Mouse (Mus musculus) Patski (cell line): Measurements from ENCODE around the gene Apobec3. TPM values are rescaled to one million over a fixed set of nuclear protein-coding genes. Genes with fewer than 3 reads are reported as not detected.

ENCODE experiments used
- ATAC-seq: fragments of 100-300 bp; one replicate; pipeline ENCODE4 v1.8.0; 2021
- CTCF ChIA-PET: fragments of 350-600 bp; sonication (Branson Sonifier 250); formaldehyde crosslinking; loops from one replicate; lab custom pipeline; 2022; ENCODE audit warnings: inconsistent platforms; lab: Charles Lee
- POLR2A ChIA-PET: fragments of 350-600 bp; sonication (Branson Sonifier 250); formaldehyde crosslinking; loops from one replicate; lab custom pipeline; 2022; ENCODE audit warnings: antibody characterized with exemption, inconsistent platforms; lab: Charles Lee
- DNase-seq: peaks from one replicate; pipeline ENCODE4 v3.0.0-alpha.2; 2011; ENCODE audit warnings: low read depth, low spot score
- H3K27me3 ChIP-seq: fragments of 371-371 bp; one replicate; pipeline ENCODE4 v1.5.1; 2021
- CTCF ChIP-seq: fragments of 100-300 bp; IDR thresholded peaks from one replicate; pipeline ENCODE4 v1.5.1; 2021
- in situ Hi-C: fragments of 300-500 bp; cut with MboI; formaldehyde crosslinking; loops from 3 replicates; pipeline ENCODE4 v1.11.1; 2018; ENCODE audit warnings: low pct_unique_long_range_greater_than_20kb, mixed read lengths
- polyA plus RNA-seq: library from polyadenylated mRNA; unstranded; gene quantifications from one replicate; pipeline ENCODE4 v1.2.3, GENCODE M21; 2021

Gene Apobec3
- polyA plus RNA-seq, 1 experiment from 2014 or later = 10.5 TPM

DNA sequence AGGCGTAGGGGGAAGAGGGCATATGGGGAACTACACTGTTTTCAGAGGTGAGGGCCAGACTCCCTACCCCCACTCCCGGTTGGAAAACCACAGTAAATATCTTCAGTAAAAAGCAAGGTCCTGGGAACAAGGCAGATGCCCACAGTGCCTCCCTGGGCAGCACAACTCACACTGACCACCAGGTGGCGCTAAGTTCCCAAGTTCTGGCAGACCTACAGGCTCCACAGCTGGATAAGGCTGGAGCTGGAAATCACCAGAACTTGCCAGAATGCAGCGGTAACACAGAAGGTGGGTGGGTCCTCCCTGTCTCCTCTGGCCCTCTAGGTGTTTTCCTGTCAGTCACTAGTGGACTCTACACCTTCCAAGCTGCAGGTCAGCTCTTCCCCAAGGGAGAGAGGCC, 54.6 kb downstream of the Apobec3 start:
- ATAC-seq (peak; percentile 48), DNase-seq (peak; percentile 56)
- no peaks in the 10 kb centered on the region for H3K27me3 ChIP-seq
- in situ Hi-C loops = loop anchor here (5.0 kb wide), 3 partner anchors 66 to 276 kb away; partner anchors contain the start of gene Pdgfb
- no peak for TF ChIP-seq CTCF
- ChIA-PET POLR2A (interaction anchor here (0.7 kb wide), 1 partner anchor 129 kb away, joined by 3 read pairs; no protein-coding TSS in a partner anchor), CTCF (interaction anchor here (0.8 to 15.7 kb wide), 10 partner anchors 9 to 143 kb away, joined by 3 to 226 read pairs (median 4); no protein-coding TSS in a partner anchor)

DNA sequence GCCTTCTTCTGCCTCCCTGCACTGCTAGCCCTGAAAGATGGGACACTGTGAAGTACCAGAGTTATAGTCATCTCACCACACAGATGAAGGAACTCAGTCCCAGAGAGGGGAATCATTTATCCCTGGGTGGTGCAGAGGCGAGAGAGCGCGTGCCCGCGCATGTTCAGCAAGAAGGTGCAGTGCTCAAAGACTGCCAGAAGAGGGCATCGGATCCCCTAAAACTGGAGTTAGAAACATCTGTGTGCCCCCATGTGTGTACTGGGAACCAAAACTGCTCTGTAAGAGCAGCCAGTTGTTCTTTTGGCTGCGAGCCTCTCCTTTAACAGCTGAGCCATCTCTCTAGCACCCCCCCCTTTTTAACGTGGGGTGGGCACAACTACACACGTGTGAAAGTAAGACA, 55.3 kb downstream of the Apobec3 start:
- no peak for DNase-seq
- CTCF ChIA-PET = interaction anchor here (0.8 to 15.7 kb wide), 8 partner anchors 10 to 137 kb away, joined by 3 to 226 read pairs (median 4); no protein-coding TSS in a partner anchor
- POLR2A ChIA-PET = no interaction called here
- in situ Hi-C loops = loop anchor here (5.0 kb wide), 3 partner anchors 66 to 276 kb away; partner anchors contain the start of gene Pdgfb
- ATAC-seq = no peak
- H3K27me3 ChIP-seq = no peaks in the 10 kb centered on the region
- no peak for TF ChIP-seq CTCF

DNA sequence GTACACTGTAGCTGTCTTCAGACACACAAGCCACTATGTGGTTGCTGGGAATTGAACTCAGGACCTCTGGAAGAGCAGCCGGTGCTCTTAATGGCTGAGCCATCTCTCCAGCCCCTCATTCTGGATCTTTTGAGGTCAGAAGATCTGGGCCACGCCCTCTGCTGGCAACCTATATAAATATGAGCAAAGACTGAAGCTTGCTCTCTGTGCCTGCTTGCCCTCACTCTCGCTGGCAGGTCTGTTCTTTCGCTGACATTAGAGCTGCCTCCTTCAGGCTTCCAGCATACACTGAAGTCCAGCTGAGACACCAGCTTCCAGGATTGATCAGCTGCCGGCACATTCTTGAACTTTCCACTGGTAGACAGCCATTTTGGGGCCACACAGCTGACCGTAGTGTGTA, 56.2 kb downstream of the Apobec3 start:
- TF ChIP-seq CTCF = no peak
- POLR2A ChIA-PET = interaction anchor here (0.9 to 1.1 kb wide), 2 partner anchors 130 to 134 kb away, joined by 5 to 8 read pairs; no protein-coding TSS in a partner anchor
- DNase-seq (no peak), ATAC-seq (no peak)
- H3K27me3 ChIP-seq = no peaks in the 10 kb centered on the region
- CTCF ChIA-PET = interaction anchor here (0.8 to 15.7 kb wide), 5 partner anchors 67 to 136 kb away, joined by 3 to 226 read pairs (median 5); partner anchors contain the start of gene Pdgfb
- in situ Hi-C loops = loop anchor here (5.0 kb wide), 3 partner anchors 65 to 275 kb away; partner anchors contain the start of gene Pdgfb

DNA sequence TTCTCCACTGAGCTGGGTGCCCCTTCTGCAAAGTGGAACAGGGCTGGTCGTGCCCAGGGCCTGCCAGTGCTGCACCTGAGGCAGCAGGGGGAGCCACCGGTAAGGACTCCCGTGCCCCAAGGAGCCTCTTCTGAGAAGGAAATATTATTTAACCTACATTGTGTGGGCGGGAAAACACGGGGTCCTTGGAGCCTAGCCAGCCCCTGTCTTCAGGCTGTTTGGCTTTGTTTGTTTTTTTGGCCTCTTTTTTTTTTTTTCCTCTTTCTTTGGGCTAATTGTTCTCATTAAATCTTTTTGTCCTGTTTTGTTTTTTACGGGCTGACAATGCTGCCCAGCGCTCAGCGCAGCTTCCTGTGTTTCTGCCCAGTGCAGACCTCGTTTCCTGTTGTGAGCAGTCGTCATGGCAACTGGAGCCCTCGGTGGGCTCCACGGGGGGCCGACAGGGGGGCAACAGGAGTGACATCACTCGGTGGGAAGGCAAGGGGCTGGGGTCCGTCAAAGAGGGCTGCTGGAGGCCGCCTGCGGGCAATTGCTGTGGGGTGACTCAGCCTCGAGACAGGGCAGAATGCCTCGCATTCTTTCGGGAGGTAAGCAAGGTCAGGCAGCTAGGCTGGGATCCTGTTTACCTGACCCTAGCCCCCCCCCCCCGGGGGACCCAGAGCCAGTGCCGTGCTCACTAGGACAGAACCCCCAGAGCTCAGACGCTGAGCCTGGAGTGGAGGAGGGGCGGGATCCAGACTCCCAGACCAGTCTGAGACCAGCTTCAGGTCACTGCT, 59.0 kb downstream of the Apobec3 start:
- no peak for TF ChIP-seq CTCF
- in situ Hi-C loops = loop anchor here (5.0 kb wide), 1 partner anchor 42 kb away; no protein-coding TSS in a partner anchor
- DNase-seq = peak; percentile 81
- ChIA-PET CTCF (interaction anchor here (1.1 to 15.7 kb wide), 8 partner anchors 10 to 126 kb away, joined by 3 to 226 read pairs (median 6); no protein-coding TSS in a partner anchor), POLR2A (interaction anchor here (0.6 to 5.0 kb wide), 11 partner anchors 32 to 715 kb away, joined by 3 to 71 read pairs (median 5); partner anchors contain the start of gene Pdgfb)
- peak; percentile 61 for ATAC-seq
- no peaks in the 10 kb centered on the region for H3K27me3 ChIP-seq

DNA sequence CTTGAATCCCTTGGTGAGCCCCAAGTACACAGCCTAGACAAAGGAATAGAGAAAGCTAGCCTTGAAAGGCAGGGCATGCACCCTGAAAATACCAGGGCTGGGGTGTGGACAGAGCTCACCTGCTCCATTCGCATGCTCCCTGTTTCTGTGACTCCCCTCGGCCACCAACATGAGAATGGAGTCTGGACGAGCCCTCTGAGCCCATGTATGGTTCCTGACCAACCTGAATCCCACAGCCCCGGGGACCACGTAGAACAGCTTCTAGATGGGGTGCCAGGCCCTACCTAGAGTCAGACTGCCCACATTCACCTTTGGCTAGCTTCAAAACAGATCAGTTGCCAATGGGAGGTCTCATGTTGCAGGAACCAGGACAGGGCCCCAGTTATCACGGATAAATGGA, 59.8 kb downstream of the Apobec3 start:
- no peak for DNase-seq
- ChIA-PET CTCF (interaction anchor here (0.8 to 15.7 kb wide), 7 partner anchors 10 to 126 kb away, joined by 3 to 226 read pairs (median 7); no protein-coding TSS in a partner anchor), POLR2A (interaction anchor here (0.6 to 5.0 kb wide), 11 partner anchors 49 to 130 kb away, joined by 3 to 71 read pairs (median 5); partner anchors contain the start of gene Pdgfb)
- no peak for ATAC-seq
- in situ Hi-C loops = loop anchor here (5.0 kb wide), 1 partner anchor 41 kb away; no protein-coding TSS in a partner anchor
- H3K27me3 ChIP-seq = no peaks in the 10 kb centered on the region
- TF ChIP-seq CTCF = no peak

DNA sequence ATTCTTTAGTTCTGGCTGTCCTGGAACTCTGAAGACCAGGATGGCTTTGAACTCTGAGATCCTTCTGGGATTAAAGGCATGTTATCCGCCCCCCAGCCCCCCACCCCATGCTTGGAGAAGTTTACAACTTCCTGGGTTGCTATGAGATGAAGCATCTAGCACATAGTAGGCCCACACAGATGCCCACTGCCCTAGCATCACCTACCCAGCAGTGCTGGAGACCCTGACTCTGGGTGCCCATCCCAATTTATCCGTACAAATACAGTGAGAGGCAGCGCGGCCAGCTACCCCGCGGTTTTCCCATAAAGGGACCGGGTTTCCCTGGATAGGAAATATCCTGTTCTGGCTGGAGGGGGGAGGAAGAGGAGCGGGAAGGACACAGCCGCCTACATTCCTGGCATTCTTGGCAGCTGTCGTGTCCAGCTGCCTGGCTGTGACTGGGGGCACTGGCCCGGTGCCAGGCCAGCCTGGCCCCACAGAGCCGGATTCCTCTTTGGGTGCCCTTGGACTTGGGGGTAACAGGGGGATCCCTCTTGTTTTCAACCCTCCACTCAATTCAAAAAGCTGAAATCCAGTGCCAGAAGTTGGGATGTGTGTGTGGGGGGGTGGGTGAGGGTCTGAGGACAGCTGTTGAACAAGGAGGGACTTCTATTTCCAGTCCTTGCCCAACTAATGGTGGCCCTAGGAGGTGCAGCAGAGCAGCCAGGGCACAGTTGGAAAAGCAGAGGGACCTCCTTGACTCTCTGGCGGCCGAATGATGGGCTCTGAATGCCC, 60.5 kb downstream of the Apobec3 start:
- CTCF ChIA-PET = interaction anchor here (0.8 to 15.7 kb wide), 6 partner anchors 40 to 125 kb away, joined by 3 to 226 read pairs (median 6); no protein-coding TSS in a partner anchor
- peak; percentile 43 for DNase-seq
- POLR2A ChIA-PET = interaction anchor here (0.7 to 5.0 kb wide), 9 partner anchors 48 to 129 kb away, joined by 3 to 71 read pairs (median 5); partner anchors contain the start of gene Pdgfb
- H3K27me3 ChIP-seq = no peaks in the 10 kb centered on the region
- in situ Hi-C loops = loop anchor here (5.0 kb wide), 1 partner anchor 40 kb away; no protein-coding TSS in a partner anchor
- TF ChIP-seq CTCF = no peak
- ATAC-seq = peak; percentile 19

DNA sequence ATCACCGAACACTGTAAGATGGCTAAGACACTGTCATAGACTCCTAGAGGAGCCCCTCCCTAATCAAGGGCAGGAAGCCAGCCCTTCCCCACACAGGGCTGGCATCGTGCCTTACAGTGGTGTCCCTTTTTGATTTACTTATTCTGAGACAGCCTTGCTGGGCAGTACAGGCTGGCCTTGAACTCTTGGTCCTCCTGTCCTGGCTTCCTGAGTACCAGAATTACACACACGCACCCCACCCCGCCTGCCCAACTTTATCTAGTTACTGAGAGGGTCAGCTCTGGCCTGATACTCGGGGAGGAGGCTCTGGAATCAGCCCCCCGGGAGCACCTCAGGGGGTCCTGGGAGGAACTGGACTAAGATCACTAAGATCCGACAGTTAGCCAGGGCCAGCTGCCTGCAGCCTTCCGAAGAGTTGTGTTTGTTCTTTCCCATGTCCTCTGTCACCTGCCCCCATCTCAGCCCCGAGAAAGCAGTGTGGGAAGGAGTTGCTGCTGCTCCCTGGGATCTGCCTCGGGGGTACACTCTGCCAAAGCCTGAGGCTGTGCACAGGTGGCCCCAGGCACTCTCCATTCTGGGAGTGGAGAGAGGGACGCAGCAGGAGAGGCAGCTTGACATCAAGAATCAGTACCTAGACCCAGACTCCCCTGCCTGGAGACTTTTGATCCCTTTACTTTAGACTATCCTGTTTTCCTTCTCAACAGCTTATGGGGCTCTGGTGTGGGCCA, 61.2 kb downstream of the Apobec3 start:
- ATAC-seq (no peak), DNase-seq (peak; percentile 35)
- in situ Hi-C loops = loop anchor here (5.0 kb wide), 1 partner anchor 40 kb away; no protein-coding TSS in a partner anchor
- TF ChIP-seq CTCF = no peak
- POLR2A ChIA-PET = interaction anchor here (0.8 to 5.0 kb wide), 4 partner anchors 47 to 61 kb away, joined by 3 to 71 read pairs (median 8); partner anchors contain the start of gene Pdgfb
- no peaks in the 10 kb centered on the region for H3K27me3 ChIP-seq
- CTCF ChIA-PET = interaction anchor here (1.7 to 15.7 kb wide), 2 partner anchors 59 to 124 kb away, joined by 5 to 226 read pairs; no protein-coding TSS in a partner anchor

DNA sequence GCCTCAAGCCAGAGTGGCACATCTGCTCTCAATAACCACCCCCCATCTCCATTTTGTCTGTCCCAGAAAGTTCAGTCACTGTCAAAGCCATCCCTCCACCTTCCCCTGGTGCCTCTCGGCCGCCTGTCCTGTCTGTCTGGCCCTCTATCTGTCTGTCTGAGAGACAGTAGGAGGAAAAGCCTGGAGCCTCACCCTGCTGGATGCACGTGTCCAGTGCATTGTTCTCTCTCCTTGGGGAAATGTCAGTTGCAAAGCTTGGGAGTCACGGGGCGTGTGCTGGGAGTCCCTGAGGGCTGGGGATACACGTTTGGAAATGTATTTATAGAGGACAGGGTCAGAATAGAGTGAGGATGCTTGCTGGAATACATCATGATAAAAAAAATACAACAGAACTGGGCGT, 62.0 kb downstream of the Apobec3 start:
- DNase-seq (no peak), ATAC-seq (no peak)
- no peak for TF ChIP-seq CTCF
- ChIA-PET POLR2A (interaction anchor here (3.0 to 5.0 kb wide), 2 partner anchors 55 to 60 kb away, joined by 12 to 71 read pairs; partner anchors contain the start of gene Pdgfb), CTCF (no interaction called here)
- no peaks in the 10 kb centered on the region for H3K27me3 ChIP-seq
- in situ Hi-C loops = loop anchor here (5.0 kb wide), 1 partner anchor 39 kb away; no protein-coding TSS in a partner anchor

DNA sequence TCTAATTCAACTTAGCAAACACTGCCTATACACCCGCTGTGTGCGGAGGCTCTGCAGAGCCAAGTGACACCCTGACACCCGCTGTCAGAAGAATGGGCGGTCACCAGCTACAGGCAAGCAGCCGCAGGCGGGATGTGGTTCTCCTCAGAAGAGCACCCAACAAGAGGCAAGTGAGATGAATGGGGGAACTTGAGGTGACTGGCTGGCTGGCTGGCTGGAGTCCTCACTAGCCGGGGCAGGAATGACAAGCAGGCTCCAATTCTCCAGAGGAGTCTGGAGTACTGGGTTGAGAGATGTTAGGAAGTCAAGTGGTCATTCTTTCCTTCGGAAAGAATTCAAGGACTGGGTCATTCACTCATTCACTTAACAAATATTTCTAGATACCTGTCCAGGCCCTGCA, 65.1 kb downstream of the Apobec3 start:
- in situ Hi-C loops = no loop called here
- CTCF ChIA-PET = no interaction called here
- POLR2A ChIA-PET = no interaction called here
- DNase-seq (no peak), ATAC-seq (no peak)
- TF ChIP-seq CTCF = no peak
- H3K27me3 ChIP-seq = no peaks in the 10 kb centered on the region
